Mouse (Mus musculus) gastrocnemius, adult 18-20 months (tissue): ENCODE data around the gene Necab2. TPM values are rescaled to one million over a fixed set of nuclear protein-coding genes. Genes with fewer than 3 reads are reported as not detected.

Experiments used
- DNase-seq: peaks from one replicate; pipeline ENCODE4 v3.0.0; 2021; ENCODE audit warnings: low spot score
- total RNA-seq, 2 experiments: library from RNA; stranded (reverse); gene quantifications; 2 replicates each; pipeline ENCODE4 v1.2.3; 2021

Necab2 gene
- total RNA-seq, 2 experiments from 2014 or later: 0.16 TPM; not detected in 1

DNA sequence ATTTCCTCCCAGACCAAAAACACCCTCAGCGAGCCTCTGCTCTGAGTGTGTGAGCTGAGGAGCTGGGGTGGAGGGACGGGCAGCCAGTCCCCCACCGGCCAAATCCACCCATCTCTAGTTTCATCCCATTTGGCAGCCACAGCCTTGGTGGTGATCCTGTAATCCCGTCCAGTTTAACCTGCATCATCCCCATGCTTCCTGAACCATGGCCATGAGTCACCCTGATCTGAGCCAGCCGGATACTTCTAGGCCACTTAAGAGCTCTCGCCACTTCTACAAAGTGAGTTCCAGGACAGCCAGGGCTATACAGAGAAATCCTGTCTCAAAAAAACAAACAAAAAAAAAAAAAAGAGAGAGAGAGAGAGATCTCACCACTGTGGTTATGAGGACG is 18.2 kb upstream of the Necab2 start:
- no peak for DNase-seq

DNA sequence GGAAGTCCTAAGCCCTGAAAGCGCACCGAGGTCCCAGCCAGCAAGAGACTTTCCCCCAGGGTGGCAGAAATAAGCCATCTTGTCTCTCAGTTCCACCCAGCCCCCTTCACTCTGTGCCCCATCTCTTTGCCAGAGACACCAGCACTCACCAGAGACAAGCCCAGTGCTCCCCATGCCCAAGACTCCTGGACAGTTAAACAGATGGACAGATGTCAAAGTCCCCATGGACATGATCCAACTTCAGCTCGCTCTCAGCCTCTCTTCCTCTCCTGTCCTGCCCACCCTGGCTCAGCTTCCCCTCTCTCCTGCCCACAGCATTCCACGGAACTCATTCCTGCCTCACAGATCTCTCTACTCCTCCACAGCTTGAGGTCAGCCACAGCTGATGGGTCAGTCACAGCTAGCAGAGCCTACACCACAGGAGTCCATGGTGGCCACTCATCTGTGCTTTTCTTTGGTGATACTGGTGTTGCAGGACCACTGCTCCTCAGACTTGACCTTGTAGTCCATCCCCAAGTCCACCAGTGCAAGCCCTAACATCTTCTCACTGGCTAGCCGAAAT is 17.7 kb upstream of the Necab2 start:
- no peak for DNase-seq

DNA sequence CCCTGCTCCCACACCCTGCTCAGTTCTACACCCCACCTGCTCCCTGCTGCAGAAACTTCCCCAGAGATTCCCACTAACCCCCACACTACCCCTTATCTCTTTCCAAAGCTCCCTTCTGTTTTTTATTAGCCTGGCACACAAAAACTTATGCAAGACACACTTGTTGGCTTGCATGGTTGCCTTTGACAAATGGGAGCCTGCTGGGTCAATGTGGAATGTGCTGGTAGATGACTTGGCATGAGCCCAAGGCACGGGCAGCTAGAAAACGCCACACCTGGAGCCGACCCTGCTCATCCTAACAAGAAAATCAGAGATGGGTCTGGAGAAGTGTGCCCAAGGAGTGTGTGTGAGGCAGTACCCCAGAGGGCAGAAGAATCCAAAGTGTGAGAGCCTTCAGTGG is 17.0 kb upstream of the Necab2 start:
- DNase-seq: no peak

DNA sequence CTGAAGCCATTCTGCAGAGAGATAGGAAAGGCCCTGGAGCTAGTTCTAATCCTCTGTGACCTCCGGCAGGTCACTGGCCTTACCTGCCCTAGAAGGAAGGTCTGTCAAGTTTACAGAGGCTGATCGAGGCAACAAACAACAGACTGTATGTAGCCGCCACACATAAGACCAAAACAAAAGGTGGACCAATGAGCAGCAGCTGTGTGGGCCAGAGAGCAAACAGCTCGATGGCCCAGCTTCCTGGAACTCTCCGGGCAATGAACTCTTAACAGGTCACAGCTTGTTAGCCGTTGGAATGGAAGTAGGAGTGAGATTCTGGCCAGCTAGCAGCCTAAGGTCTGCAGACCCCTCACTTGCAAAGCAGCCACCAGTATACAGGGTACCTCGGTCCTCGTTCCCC is 16.3 kb upstream of the Necab2 start:
- DNase-seq: no peak

DNA sequence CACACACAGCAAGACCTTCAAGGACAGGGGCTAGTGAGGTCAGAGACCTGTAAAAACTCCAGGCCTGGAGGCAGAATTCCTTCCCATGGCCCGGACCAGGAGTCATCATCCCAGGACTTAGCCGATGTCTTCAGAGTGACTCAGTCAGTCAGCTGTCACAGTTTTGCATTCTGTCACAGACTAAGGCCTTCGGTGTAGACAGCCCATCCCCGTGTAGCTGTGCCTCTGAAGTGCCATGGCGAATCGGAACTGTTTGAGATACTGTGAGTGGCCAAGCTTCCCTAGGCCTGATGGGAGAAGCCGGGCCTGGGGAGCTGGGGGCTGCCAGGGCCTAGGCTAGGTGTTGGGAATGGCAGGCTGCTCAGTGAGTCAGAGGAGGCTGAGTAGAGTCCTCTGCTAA is 15.8 kb upstream of the Necab2 start:
- no peak for DNase-seq

DNA sequence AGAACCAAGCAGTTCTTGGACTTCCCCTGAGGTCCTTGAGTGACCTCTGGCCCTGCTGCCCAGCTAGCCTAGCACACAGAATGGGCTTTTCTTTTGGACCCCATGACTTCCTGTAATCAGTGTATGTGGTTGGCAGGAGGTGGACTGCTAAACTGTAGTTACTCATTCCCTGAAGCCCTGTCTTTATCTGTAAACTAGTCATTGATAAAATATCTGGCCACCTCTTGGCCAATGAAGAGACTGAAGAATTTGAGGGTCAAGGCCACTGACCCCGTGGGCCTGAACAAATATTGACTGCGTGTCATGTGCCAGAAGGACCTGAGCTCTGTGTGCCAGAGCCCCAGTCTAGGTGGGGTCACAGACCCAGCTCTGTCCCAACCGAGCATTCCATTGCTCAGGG is 14.1 kb upstream of the Necab2 start:
- no peak for DNase-seq

DNA sequence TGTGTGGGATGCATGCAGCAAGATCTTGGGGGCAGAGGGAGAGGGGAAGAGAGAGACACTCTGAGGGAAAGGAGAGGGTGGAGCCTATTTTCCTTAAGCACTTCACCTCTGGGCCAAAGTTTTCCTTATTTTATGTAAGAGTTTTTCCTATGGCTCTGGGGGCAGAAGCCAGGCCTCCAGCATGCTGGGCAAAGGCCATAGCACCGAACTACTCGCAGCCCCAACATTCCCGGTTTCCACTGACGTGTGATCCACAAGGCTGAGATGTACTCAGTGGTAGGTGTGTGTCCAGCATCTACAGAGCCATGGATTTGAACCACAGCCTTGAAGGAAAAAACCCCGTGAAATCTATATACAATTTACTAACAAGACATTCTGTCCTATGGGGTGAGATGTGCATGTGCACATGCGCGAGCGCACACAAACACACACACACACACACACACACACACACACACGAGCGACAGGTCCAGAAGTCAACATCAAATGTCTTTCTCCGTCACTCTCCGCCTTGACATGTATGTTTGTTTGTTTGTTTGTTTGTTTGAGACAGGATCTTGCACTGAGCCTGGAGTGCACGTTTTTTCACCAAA is 12.8 kb upstream of the Necab2 start, which contains the start of gene Osgin1:
Gene Osgin1 (plus strand): TSS at position 543 of the 593 bp plus-strand sequence.
- DNase-seq: no peak

DNA sequence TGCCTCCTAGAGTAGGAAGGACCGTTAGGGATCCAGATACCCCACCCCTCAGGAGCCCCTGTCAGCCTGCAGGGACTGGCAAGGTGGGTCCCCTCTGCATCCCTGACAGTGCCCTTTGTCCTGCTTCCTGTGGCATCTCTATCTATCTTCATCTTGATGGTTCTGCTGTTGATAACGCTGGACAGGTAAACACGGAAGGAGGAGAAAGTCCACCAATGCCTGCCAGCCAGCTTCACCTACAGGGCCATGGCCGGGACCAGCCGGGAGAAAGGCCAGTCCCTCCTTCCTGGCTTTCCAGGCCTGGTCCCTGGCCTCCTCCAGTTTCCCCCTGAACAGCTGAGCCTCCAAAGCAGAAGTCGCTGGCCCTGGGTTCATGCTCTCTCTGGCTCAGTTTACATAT is 11.9 kb upstream of the Necab2 start:
- DNase-seq: no peak

DNA sequence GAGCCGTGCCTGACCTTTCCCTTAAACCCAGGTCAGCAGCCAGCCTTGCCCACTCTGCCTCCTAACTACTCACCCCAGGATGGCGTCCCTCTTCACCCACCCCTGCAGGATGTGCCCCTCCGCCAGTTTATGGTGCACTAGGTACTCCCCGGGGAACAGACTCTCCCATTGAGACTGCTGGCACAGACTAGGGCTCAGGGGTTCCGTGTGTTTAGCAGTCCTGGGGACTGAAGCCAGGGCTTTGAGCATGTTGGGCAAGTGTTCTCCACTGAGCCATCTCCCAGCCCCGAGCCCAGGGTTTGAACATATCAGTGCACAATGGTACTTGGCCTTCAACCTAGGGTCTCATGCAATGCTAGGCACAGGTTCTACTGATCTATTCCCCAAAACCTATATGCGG is 11.0 kb upstream of the Necab2 start:
- no peak for DNase-seq

DNA sequence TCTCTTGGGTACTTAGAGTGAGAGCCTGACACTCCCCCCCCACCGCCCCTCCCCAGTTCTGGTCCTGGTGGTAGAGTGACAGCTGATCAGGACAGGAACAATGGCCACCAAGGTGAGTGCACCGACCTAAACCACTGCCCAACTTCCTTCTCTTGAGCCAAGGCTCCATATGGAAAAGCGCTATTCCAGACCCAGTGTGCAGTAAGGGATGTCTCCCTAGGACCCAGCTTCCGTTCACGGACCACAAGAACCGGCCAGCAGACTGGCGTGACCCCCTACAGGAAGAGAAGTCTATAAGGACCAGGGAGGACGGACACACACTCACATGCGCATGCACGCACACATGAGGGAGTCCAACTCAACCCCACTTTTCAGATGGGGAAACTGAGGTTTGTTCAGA is 10.2 kb upstream of the Necab2 start:
- DNase-seq: no peak

DNA sequence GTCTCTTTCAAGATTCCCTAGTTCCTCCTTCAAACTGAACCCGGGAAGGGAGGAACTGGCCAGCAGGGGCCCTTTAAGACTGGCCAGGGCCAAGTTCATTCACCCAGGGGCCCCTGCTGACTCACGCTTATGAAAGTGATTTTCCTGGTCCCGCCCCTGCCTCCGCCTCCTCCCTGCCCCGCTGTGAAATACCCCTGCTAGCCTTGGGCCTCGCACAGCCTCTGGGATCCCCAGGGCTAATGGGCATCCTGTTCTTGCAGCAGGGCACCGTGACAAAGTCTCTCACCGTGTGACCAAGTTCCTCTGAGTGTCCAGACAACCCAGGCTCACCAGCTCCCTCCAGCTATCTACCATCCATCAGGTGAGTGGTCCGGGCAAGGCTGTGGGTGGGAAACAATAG is 9.6 kb upstream of the Necab2 start:
- DNase-seq: peak; percentile 94

DNA sequence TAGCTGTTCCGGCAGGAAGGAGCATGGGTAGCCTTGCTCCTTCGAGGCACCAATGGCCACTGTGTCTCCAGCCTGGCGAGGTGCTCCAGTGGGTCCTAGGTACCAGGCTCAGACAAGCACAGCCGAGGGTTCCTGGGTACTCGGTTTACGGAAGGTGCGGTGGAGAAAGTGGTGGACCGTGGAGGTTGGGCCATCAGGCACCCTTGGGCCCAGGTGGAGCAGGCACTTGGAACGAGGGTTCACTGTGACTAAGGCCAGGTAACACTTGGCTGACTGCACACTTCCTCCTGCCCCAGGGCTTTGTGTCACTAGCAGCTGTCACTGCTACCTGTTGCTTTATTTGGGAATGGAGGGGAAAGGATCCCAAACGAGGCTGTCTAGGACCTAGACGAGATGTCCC is 9.0 kb upstream of the Necab2 start:
- DNase-seq: no peak

DNA sequence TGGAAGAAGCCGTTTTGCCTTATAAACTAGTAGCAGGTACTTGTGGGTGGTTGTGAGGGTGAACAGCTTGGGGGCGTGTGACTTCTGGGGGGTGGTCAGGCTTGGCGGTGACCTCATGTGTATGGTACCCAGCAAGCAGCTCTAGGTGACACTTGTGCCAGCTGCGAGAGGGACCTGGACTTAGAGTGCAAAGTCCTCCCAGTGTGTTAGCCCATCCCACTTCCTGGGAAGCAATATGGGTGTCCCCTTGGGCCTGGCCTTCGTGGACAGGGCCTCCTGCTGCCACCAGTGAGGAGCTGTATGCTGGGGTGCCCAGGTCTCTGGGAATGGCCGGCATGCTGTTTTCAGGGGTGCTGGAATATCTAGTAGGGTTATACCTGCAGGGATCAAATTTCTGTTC is 7.6 kb upstream of the Necab2 start:
- no peak for DNase-seq

DNA sequence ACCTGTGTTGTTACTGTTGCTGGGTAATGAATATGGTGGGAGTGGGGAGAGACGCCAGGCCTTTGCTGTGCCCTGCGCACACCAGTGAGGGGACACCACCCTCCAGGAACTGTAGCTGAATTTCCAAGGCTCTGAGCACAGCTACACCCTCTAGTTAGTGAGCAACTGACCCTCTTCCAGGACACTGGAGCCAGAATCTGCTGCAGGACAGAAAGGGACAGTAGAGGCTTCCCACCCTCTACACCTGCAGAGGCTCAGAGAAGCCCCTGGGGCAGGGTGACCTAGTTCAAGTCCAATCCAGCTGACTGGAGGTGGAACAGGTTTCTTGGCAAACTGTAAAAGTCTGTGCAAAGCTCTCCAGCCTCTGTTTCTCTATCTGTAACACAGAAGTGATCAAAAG is 7.1 kb upstream of the Necab2 start:
- no peak for DNase-seq

DNA sequence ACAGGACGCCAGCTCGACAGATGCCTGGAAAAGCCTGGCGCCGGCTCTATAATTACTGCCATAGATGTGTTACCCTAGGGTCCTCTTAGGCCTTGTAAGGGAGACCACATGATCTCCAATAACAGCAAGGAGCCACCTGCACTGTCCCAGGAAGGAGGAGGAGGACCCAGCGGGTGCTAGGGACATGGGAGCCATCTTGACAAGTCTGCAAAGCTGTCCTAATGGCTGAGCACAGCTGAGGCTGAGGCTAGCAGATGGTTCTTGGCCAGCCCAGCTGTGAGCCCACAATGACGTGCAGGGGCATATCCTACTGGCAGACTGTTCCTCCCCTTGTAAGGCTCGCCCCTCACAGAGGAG is 6.6 kb upstream of the Necab2 start:
- no peak for DNase-seq

DNA sequence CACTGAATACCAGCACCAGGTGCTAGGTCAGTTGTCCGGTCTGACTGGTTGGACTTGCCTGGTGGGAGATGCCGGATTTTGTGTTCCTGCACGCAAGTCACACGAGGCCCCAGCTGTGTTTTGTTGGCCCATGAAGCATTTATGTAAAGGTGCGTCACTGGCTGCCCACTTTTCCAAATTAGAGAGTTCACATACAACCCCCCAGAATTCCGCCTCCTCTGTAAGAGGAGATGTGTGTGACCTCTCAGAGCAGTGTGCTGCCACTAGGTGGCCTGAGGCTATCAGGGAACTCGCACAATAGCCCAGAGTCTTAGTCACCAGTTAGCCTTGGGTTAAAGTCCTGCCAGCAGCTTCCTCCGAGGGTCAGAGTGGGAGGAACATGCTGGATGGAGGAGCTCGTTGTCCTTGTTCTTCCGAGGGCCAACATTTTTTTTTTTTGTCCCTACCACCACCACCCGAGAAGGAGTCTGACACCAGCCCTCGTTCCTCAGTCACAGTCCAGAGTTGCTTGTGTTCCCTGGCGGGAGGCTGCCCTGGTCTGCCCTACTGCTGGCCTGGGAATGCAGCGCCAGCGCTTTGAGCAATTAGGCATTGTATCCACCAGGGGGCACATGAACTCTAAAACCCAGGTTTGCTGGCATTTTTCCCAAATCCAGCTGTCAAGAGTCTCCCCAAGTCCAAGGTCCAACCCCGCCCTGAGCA is 6.1 kb upstream of the Necab2 start:
- DNase-seq: peak; percentile 87

DNA sequence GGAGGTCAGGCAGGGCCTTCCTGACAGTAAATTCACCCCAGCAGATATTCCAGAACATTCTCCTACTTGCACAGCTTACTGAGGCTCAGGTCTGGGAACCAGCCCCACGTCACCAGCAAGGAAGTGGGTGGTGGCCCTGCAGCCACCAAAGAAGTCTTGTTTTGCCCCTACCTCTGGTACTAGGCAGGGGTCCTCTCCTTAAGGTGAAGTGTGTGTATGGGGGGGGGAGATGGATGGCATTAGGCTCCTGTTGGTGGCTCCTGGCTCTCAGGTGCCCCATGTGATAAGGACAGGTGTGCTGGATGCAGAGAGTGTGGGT is 5.6 kb upstream of the Necab2 start:
- DNase-seq: no peak

DNA sequence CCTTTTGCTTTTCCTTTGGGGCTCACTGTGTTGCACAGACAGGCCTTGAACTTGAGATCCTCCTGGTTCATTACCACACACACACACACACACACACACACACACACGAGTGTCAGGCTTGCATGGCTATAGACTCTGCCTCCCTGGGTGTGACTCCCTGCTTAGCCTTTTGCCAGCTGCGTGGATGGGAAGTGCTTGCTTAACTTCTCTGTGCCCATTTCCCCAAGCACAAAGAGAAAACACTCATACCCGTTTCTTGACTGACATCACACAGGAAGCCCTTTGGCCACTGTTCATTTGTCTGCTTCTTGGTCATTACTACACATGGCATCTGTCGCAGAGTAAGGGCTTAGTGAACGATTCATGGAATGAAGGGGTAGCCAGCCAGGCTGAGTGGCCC is 4.5 kb upstream of the Necab2 start:
- DNase-seq: no peak

DNA sequence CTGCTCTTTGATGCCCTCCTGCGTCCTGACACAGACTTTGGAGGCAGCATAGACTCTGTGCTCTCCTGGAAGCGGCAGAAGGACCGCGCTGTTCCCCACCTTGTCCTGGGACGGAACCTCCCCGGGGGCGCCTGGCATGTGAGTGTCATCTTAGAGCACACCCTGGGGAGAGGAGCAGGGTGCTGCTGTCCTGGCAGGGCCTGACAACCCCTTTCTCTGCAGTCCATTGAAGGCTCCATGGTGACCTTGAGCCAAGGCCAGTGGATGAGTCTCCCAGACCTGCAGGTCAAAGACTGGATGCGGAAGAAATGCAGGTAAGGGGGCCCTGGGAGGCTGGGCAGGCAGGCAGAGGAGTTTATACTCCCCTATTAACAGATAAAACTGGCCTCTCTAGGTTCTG is 3.5 kb upstream of the Necab2 start:
- DNase-seq: no peak

DNA sequence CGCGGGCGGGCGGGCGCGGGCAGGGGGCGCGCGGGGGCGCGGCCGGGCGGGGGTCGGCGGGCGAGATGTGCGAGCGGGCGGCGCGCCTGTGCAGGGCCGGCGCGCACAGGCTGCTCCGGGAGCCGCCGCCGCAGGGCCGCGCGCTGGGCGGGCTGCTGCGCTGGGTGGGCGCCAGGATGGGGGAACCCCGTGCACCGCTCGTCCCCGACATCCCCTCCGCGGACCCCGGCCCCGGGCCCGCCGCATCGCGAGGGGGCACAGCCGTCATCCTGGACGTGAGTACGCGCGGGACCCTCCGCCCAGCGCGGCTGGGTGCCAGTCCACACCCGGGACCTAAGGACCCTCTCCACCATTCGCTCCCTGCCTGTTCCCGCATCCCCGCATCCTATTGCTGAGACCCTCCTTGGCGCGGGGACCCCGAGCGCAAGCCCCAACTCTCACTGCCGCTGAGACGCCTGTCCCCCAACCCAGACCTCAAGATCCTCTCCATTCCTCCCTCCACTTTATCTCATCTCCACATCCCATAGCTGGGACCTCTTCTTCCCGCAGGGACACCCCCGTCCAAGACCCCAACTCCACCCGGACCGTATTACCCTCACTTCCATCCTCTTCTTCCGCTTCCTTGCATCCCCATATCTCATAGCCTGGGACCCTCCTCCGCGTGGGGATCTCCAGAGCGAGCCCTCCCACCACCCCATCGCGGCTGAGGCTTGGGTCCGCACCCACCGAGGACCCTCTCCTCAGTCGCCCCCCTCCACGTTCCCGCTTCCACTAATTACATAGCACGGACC is 666 bp downstream of the Necab2 start:
- DNase-seq: no peak

DNA sequence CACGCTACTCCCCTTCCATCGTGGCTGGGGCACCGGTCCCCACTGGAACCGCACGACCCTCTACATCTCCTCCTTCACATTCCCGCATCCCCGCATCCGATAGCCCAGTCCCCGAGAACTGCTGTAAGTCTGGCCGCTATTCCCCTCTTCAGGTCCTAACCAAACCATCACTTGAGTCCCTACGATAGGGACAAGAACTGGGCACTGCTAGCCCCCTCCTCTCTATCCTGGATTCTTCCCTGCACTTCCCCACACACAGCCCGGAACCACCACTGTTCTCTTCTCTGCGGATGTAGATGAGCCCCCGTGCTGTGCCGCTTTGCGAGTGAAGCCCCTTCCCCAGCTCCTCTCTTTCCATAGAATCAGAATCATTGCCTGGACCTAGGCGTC is 1.3 kb downstream of the Necab2 start:
- no peak for DNase-seq

DNA sequence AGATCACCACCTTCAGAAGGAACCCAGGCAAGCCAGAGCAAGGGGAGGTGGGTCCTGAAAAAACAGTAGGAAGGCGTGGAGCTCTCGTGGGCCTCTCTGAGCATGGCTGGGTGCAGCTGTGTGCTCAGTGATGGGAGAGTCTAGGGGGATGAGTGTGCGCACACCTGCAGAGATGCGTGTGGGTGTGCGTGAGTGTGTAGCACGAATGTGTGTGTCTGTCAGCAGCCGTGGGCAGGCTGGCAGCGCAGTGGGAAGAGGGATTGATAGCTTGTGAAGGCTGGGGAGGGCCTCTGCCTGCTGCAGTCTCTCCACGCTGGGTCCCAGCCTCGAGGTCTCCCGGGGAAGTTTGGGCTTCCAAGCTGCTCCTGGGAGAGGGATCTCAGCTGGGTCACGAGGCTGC is 3.1 kb downstream of the Necab2 start:
- no peak for DNase-seq

DNA sequence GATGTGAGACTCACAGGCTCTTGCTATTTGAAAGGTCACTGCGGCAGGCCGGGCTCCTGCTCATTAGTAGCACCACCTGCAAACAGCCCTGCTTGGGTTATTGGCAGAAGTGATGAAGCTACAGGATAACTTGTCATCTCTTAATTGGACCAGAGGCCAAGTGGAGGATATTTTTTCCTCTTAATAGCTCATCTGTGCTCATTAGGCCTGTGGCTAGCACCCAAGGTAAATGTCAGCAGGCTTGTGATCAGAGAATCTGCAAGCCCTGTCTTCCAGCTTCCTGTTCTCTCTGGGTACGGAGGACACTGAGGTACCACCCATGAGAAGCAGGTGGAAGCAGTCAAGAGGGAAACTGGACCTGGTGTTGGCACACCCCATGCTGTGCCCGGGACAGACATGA is 4.6 kb downstream of the Necab2 start:
- DNase-seq: no peak
